Mouse (Mus musculus) liver, embryonic 14.5 days (tissue): ENCODE data around the gene Smim22.

Source experiments
- CTCF ChIP-seq: IDR thresholded peaks from 2 replicates; pipeline ENCODE4 v1.5.1; 2016; ENCODE audit warnings: antibody characterized with exemption, low read depth, control low read depth
- EP300 ChIP-seq: IDR thresholded peaks from 2 replicates; pipeline ENCODE4 v1.6.1; 2016; ENCODE audit warnings: antibody characterized with exemption, low read depth

GRCm38 (mm10) chr16:4969055-4969843, 37.8 kb upstream of the Smim22 start:
- TF ChIP-seq EP300 (no peak), CTCF (no peak)
